Mouse (Mus musculus): ENCODE data around the gene Mfsd4b5. TPM values are rescaled to one million over a fixed set of nuclear protein-coding genes. Genes with fewer than 3 reads are reported as not detected.
"Not testable (repeated sequence)": the region's sequence is repeated elsewhere in the genome, so short reads cannot be mapped to it uniquely, and the experiment has no call there.

Gene Mfsd4b5
- polyA plus RNA-seq, 1 experiment from 2014 or later, result 0.12 TPM

DNA sequence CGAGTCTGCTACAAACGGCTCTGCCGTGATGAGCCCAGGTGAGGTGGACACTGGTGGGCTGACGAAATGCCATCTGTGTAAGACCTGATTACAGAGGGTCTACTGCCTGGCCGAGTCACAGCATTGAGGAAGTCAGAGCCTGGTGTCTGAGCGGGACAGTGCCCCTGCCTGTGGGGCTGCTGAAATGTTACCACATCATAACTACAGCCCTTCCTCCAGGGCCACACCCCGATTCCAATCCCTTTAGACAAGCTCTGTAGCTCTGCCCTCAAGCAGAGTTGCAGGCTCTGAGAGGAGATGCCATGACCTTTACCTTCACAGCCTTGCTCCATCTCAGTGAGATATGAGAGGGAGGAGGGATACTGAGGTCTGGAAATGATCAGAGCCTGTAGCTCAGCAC, 49.9 kb downstream of the Mfsd4b5 start:
- H3K27me3 ChIP-seq, result no peaks in the 10 kb centered on the region
- no peak for TF ChIP-seq CTCF (IDR thresholded peaks at IDR 0.05)
- ChIA-PET POLR2A (no interaction called here), CTCF (no interaction called here)
- in situ Hi-C loops (cut with MboI; ENCODE audit: low pct_unique_long_range_greater_than_20kb), result no loop called here
- no peak for ATAC-seq
- no peak for DNase-seq (ENCODE audit: low read depth, low spot score)

DNA sequence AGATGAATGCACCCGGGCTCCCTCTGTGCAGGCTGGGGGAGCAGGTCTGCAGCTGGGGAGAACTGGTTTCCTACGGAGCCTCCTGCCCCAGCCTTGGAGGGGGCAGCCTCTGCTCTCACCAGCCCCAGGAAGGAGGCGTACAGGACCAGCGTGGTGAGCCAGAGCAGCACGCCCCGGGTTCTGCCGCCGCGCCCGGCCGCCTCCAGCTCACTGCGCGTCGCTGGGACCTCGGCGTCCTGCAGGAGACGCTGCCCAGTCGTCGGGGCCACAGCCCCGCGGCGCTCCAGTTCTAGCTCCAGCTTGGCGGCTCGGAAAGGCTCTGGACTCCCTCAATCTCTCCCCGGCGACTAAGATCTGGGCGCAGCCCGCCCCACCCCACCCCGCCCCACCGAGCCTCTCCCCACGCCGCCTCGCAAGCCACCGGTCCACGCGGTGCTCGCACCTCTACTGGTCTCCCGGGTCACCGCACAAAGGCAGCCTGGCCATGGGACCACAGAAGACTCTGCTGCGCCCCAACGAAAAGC, 59.8 kb downstream of the Mfsd4b5 start, which contains the start of gene Mfsd4b2:
TSS of gene Mfsd4b2 (minus strand) at position 308 of the 524 bp plus-strand sequence.
- CTCF ChIA-PET, result no interaction called here

DNA sequence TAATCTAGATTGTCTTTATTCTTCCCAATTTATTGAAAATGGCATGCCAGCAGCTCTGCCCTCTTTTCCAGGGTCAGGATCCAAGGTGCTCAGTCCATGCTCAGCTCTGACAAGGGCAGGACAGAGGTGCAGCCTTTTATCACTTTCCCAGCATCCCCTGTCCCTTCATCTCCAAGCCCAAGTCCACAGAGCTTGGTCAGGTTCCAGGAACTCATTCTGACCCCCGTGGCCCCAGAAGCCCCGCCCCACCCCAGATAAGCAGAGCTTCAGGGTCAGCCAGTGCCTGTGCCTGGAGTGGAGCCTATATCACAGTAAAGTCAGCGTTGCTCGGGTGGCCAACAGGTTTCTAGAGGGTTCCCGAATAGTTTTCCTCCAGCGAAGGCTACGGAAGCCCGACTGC, 61.9 kb downstream of the Mfsd4b5 start:
- POLR2A ChIA-PET; in situ Hi-C loops (cut with MboI; ENCODE audit: low pct_unique_long_range_greater_than_20kb): not testable (repeated sequence)

More for the DNA sequence above, 59.8 kb downstream of the Mfsd4b5 start, which contains the start of gene Mfsd4b2:
- in situ Hi-C loops (cut with MboI; ENCODE audit: low pct_unique_long_range_greater_than_20kb), result no loop called here
- POLR2A ChIA-PET, result no interaction called here
- no peak for DNase-seq (ENCODE audit: low read depth, low spot score)
- TF ChIP-seq CTCF (IDR thresholded peaks at IDR 0.05), result no peak
- H3K27me3 ChIP-seq, result peaks cover 26% of the 10 kb centered on the region
- no peak for ATAC-seq

DNA sequence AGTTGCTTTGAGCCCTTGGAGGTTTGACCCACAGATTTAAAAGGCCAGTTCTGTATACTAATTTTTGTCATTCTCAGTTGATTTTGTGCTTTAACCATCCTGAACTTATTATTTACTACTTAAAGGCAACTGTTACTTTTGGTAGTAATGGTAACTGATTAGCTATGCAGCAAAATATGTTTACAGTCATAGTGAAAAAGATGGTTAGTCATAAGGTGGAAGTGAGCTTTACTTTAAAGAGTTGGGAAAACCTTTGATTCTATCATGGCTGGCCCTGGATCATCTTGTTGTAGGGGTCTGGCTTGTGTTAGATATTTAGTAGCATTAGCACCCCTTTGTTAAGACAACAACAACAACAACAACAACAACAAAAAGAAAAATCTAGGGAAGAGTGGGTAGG, 73.8 kb downstream of the Mfsd4b5 start:
- TF ChIP-seq CTCF (IDR thresholded peaks at IDR 0.05), result no peak
- H3K27me3 ChIP-seq, result peaks cover 6% of the 10 kb centered on the region
- in situ Hi-C loops (cut with MboI; ENCODE audit: low pct_unique_long_range_greater_than_20kb), result no loop called here
- no peak for ATAC-seq
- ChIA-PET POLR2A (interaction anchor here (0.6 kb wide), 1 partner anchor 1991 kb away, joined by 3 read pairs; no protein-coding TSS in a partner anchor), CTCF (no interaction called here)
- no peak for DNase-seq (ENCODE audit: low read depth, low spot score)

More for the DNA sequence above, 61.9 kb downstream of the Mfsd4b5 start:
- ATAC-seq; DNase-seq (ENCODE audit: low read depth, low spot score): not testable (repeated sequence)
- CTCF ChIA-PET, result interaction anchor here (1.1 kb wide), 1 partner anchor 14 kb away, joined by 3 read pairs; no protein-coding TSS in a partner anchor
- peaks cover 37% of the 10 kb centered on the region for H3K27me3 ChIP-seq

DNA sequence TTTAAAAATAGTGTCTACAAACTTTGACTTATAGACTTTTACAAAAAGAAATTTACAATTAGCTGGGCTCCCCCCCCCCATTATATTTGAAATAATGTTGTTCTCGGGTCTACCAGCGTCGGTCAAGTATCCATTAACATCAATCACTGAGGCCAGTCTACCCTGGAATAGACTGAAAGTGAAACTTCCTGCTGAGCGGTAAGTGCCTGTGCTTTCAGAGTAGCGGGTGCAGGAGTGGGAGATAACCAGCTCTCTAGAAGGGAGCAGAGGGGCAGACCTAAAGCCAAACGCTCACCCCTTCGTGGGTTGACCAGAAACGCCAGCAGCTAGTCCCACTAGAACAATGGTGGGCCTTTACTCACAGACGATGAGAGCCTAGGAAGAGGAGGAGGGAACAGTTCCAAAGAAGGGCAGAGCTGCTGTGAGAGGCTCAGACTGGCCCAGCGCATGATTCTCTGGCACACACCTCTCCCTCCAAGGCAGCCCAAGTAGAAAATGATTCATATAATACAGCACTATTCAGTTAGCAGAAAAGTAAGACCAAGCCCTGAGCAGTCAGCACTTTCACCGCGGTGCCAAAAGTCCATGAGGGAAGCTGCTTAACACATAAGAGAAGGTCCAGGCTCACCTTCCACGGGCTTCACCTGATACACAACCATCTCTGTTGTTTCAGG, 77.5 kb downstream of the Mfsd4b5 start:
- CTCF ChIA-PET, result no interaction called here
- ATAC-seq, result no peak
- POLR2A ChIA-PET, result no interaction called here
- in situ Hi-C loops (cut with MboI; ENCODE audit: low pct_unique_long_range_greater_than_20kb), result no loop called here
- no peaks in the 10 kb centered on the region for H3K27me3 ChIP-seq
- no peak for TF ChIP-seq CTCF (IDR thresholded peaks at IDR 0.05)
- DNase-seq (ENCODE audit: low read depth, low spot score), result no peak

Other genes starting within 250 kb of the Mfsd4b5 start
- 7.5 TPM for gene Mfsd4b4, start 87.4 kb downstream of the Mfsd4b5 start, polyA plus RNA-seq (2021)
- gene Mfsd4b2, start 59.7 kb downstream of the Mfsd4b5 start, polyA plus RNA-seq (2021), result 0.09 TPM
- gene Mfsd4b3, start 26.5 kb downstream of the Mfsd4b5 start, polyA plus RNA-seq (2021), result 0.74 TPM
- 2.2 TPM for gene Mfsd4b1, start 38.6 kb upstream of the Mfsd4b5 start, polyA plus RNA-seq (2021)
- 9.1 TPM for gene Slc16a10, start 155.6 kb upstream of the Mfsd4b5 start, polyA plus RNA-seq (2021)

Data from Patski (cell line).